Mouse (Mus musculus) lung, postnatal 0 days (tissue): ENCODE data around the gene Lepr.

ENCODE experiments used
- CTCF ChIP-seq: IDR thresholded peaks from 2 replicates; pipeline ENCODE4 v1.5.1; 2016; ENCODE audit warnings: antibody characterized with exemption, mild to moderate bottlenecking
- EP300 ChIP-seq: IDR thresholded peaks from 2 replicates; pipeline ENCODE4 v1.6.1; 2016; ENCODE audit warnings: antibody characterized with exemption, mild to moderate bottlenecking, control low read depth

- TF ChIP-seq CTCF (no peak), EP300 (0 out of 2 replicates have a peak, but pooled peaks have one; percentile 24)
Measured at GRCm38 (mm10) chr4:101700892-101701640, 16.1 kb upstream of the Lepr start.
